Mouse (Mus musculus) heart, embryonic 11.5 days (tissue): ENCODE results near the gene 2310079G19Rik. TPM values are rescaled to one million over a fixed set of nuclear protein-coding genes. Genes with fewer than 3 reads are reported as not detected.

ENCODE experiments used
- polyA plus RNA-seq: library from polyadenylated mRNA; unstranded; fragments of >200 nt; fragmentation: Nextera tagmentation; extraction: Ambion mirVana; gene quantifications from 2 replicates; pipeline ENCODE4 v1.2.1, GENCODE M21; 2014

The 2310079G19Rik gene
- polyA plus RNA-seq, 1 experiment from 2014 or later: not detected

Other genes starting within 250 kb of the 2310079G19Rik start
- gene Cldn17, start 120.7 kb downstream of the 2310079G19Rik start, polyA plus RNA-seq: not detected in 2 replicates
- gene Cldn8, start 64.5 kb downstream of the 2310079G19Rik start, polyA plus RNA-seq: 0.21 TPM in 1 of 2 replicates, not detected in the other
- gene Krtap24-1, start 15.4 kb downstream of the 2310079G19Rik start, polyA plus RNA-seq: not detected in 2 replicates
- gene Krtap26-1, start 20.1 kb upstream of the 2310079G19Rik start, polyA plus RNA-seq: not detected in 2 replicates
- not detected in 2 replicates for gene Krtap27-1, start 44.0 kb upstream of the 2310079G19Rik start, polyA plus RNA-seq
- gene 2310061N02Rik, start 80.3 kb upstream of the 2310079G19Rik start, polyA plus RNA-seq: not detected in 2 replicates
- gene Krtap13-1, start 101.2 kb upstream of the 2310079G19Rik start, polyA plus RNA-seq: not detected in 2 replicates
- gene Krtap13, start 124.0 kb upstream of the 2310079G19Rik start, polyA plus RNA-seq: not detected in 2 replicates
- gene 2310034C09Rik, start 131.2 kb upstream of the 2310079G19Rik start, polyA plus RNA-seq: not detected in 2 replicates
- not detected in 2 replicates for gene 2310057N15Rik, start 146.5 kb upstream of the 2310079G19Rik start, polyA plus RNA-seq
- not detected in 2 replicates for gene Gm5965, start 150.2 kb upstream of the 2310079G19Rik start, polyA plus RNA-seq
- gene Gm20741, start 184.6 kb upstream of the 2310079G19Rik start, polyA plus RNA-seq: not detected in 2 replicates
- gene Krtap15, start 192.5 kb upstream of the 2310079G19Rik start, polyA plus RNA-seq: not detected in 2 replicates
- gene Krtap14, start 198.5 kb upstream of the 2310079G19Rik start, polyA plus RNA-seq: not detected in 2 replicates
- gene Krtap19-1, start 241.7 kb upstream of the 2310079G19Rik start, polyA plus RNA-seq: not detected in 2 replicates
- not detected in 2 replicates for gene Krtap19-2, start 246.6 kb upstream of the 2310079G19Rik start, polyA plus RNA-seq